Mouse (Mus musculus) kidney, adult 2 months (tissue): ENCODE measurements around the gene Zdhhc1. TPM values are rescaled to one million over a fixed set of nuclear protein-coding genes. Genes with fewer than 3 reads are reported as not detected.

Source experiments
- DNase-seq: peaks from one replicate; pipeline ENCODE4 v3.0.0; 2021
- H3K27ac ChIP-seq: fragments of 200-500 bp; 2 replicates; pipeline ENCODE4 v1.5.1; 2012; ENCODE audit warnings: low read depth, low read length, control low read depth, inconsistent platforms; ENCODE audit not compliant: insufficient read depth
- H3K27me3 ChIP-seq: fragments of 200-500 bp; replicated peaks from 2 replicates; pipeline ENCODE4 v1.6.1; 2012; ENCODE audit warnings: mild to moderate bottlenecking, moderate library complexity, low read length, inconsistent platforms; ENCODE audit not compliant: control insufficient read depth, insufficient read depth
- H3K36me3 ChIP-seq: fragments of 200-500 bp; 2 replicates; pipeline ENCODE4 v1.6.1; 2012; ENCODE audit warnings: mild to moderate bottlenecking, moderate library complexity, low read length, inconsistent platforms; ENCODE audit not compliant: control insufficient read depth, insufficient read depth
- H3K4me1 ChIP-seq: fragments of 200-500 bp; 2 replicates; pipeline ENCODE4 v1.6.1; 2011; ENCODE audit warnings: low read length; ENCODE audit not compliant: control insufficient read depth, insufficient read depth
- H3K4me3 ChIP-seq: fragments of 200-500 bp; 2 replicates; pipeline ENCODE4 v1.5.1; 2011; ENCODE audit warnings: mild to moderate bottlenecking, low read depth, low read length, control low read depth; ENCODE audit not compliant: insufficient read depth
- CTCF ChIP-seq: fragments of 200-500 bp; conservative IDR thresholded peaks from 2 replicates; pipeline ENCODE4 v1.5.1; 2011; ENCODE audit warnings: low read depth, mild to moderate bottlenecking, control low read depth, low read length, moderate library complexity, mixed read lengths; ENCODE audit not compliant: insufficient read depth, insufficient read length
- POLR2A ChIP-seq: fragments of 200-500 bp; IDR thresholded peaks from one replicate; pipeline ENCODE4 v1.6.1; 2011; ENCODE audit warnings: low read depth, low read length, control low read depth
- WGBS: fragments of 180-500 bp; shearing (Covaris S2); methylation state at CpG from one replicate; pipeline ENCODE4 v1.1.7; 2018; 5-methylcytosine and 5-hydroxymethylcytosine counted together
- polyA plus RNA-seq: library from polyadenylated mRNA; depleted of rRNA; stranded (reverse); fragments of >200 nt; gene quantifications from 2 replicates; pipeline ENCODE4 v1.2.3, GENCODE M21; 2012

Gene Zdhhc1
- polyA plus RNA-seq, 1 experiment = 47.6 TPM

- no peak for DNase-seq
- no peaks in the 10 kb centered on the region; the same call in 1 of the 2 replicates for H3K27me3 ChIP-seq
- no peak for TF ChIP-seq CTCF
- TF ChIP-seq POLR2A = no peak
- H3K4me3 ChIP-seq = no peak overlapping the region
- no peaks in the 10 kb centered on the region for H3K4me1 ChIP-seq
- 54% methylated on average over 11 of the region's 11 CpGs for WGBS
- H3K27ac ChIP-seq = no peak overlapping the region
- H3K36me3 ChIP-seq = no peaks in the 10 kb centered on the region
Measured at GRCm38 (mm10) chr8:105445296-105446126, 51.2 kb downstream of the Zdhhc1 start.

- WGBS = 90% methylated on average over 5 of the region's 5 CpGs
- DNase-seq = no peak
- no peaks in the 10 kb centered on the region; the same call in 1 of the 2 replicates for H3K27me3 ChIP-seq
- no peaks in the 10 kb centered on the region for H3K36me3 ChIP-seq
- TF ChIP-seq CTCF = no peak
- TF ChIP-seq POLR2A = no peak
- no peak overlapping the region for H3K27ac ChIP-seq
- H3K4me1 ChIP-seq = no peaks in the 10 kb centered on the region
- H3K4me3 ChIP-seq = no peak overlapping the region
Measured at GRCm38 (mm10) chr8:105442661-105443060, 54.0 kb downstream of the Zdhhc1 start.

- TF ChIP-seq CTCF (no peak; the same call in 1 of the 2 replicates), POLR2A (no peak)
- no peaks in the 10 kb centered on the region for H3K4me1 ChIP-seq
- no peak overlapping the region for H3K4me3 ChIP-seq
- H3K36me3 ChIP-seq = no peaks in the 10 kb centered on the region
- DNase-seq = peak; percentile 23
- no peak overlapping the region for H3K27ac ChIP-seq
- WGBS = 13% methylated on average over 6 of the region's 6 CpGs
- no peaks in the 10 kb centered on the region; the same call in 1 of the 2 replicates for H3K27me3 ChIP-seq
Measured at GRCm38 (mm10) chr8:105441433-105441832, 55.3 kb downstream of the Zdhhc1 start.

- TF ChIP-seq POLR2A (no peak), CTCF (peak; percentile 48)
- Histone ChIP-seq H3K4me3 (no peak overlapping the region), H3K4me1 (no peaks in the 10 kb centered on the region), H3K27me3 (no peaks in the 10 kb centered on the region; the same call in 1 of the 2 replicates), H3K27ac (no peak overlapping the region), H3K36me3 (no peaks in the 10 kb centered on the region)
- WGBS = 59% methylated on average over 5 of the region's 5 CpGs
- DNase-seq = peak; percentile 32
Measured at GRCm38 (mm10) chr8:105438865-105439264, 57.8 kb downstream of the Zdhhc1 start.

- no peaks in the 10 kb centered on the region for H3K36me3 ChIP-seq
- H3K27ac ChIP-seq = no peak overlapping the region
- DNase-seq = no peak
- H3K4me1 ChIP-seq = no peaks in the 10 kb centered on the region
- TF ChIP-seq CTCF (no peak), POLR2A (no peak)
- WGBS = 71% methylated on average over 5 of the region's 5 CpGs
- H3K4me3 ChIP-seq = no peak overlapping the region
- H3K27me3 ChIP-seq = no peaks in the 10 kb centered on the region
Measured at GRCm38 (mm10) chr8:105437078-105437748, 59.5 kb downstream of the Zdhhc1 start.

GRCm38 (mm10) chr8:105436218-105436617 lies 60.5 kb downstream of the Zdhhc1 start:
- DNase-seq = no peak
- Histone ChIP-seq H3K27ac (no peak overlapping the region), H3K27me3 (no peaks in the 10 kb centered on the region), H3K4me3 (no peak overlapping the region), H3K36me3 (no peaks in the 10 kb centered on the region), H3K4me1 (no peaks in the 10 kb centered on the region)
- WGBS = 75% methylated on average over 5 of the region's 5 CpGs
- TF ChIP-seq CTCF = no peak
- no peak for TF ChIP-seq POLR2A

- no peak for TF ChIP-seq POLR2A
- no peak for TF ChIP-seq CTCF
- H3K4me1 ChIP-seq = no peaks in the 10 kb centered on the region
- H3K27me3 ChIP-seq = no peaks in the 10 kb centered on the region
- WGBS = 46% methylated on average over 5 of the region's 5 CpGs
- no peak overlapping the region for H3K27ac ChIP-seq
- no peak overlapping the region for H3K4me3 ChIP-seq
- DNase-seq = no peak
- no peaks in the 10 kb centered on the region for H3K36me3 ChIP-seq
Measured at GRCm38 (mm10) chr8:105434136-105434535, 62.6 kb downstream of the Zdhhc1 start.
